Mouse (Mus musculus) megakaryocyte, embryonic 14.5 days (primary cell): Measurements from ENCODE around the gene Mmd.

Experiments
- FLI1 ChIP-seq: IDR thresholded peaks from 2 replicates; pipeline ENCODE4 v1.6.1; 2012; ENCODE audit warnings: low read length, inconsistent platforms, mixed read lengths
- GATA1 ChIP-seq: IDR thresholded peaks from 3 replicates; pipeline ENCODE4 v1.6.1; 2012; ENCODE audit warnings: mixed read lengths, low read length, inconsistent platforms, borderline replicate concordance

DNA sequence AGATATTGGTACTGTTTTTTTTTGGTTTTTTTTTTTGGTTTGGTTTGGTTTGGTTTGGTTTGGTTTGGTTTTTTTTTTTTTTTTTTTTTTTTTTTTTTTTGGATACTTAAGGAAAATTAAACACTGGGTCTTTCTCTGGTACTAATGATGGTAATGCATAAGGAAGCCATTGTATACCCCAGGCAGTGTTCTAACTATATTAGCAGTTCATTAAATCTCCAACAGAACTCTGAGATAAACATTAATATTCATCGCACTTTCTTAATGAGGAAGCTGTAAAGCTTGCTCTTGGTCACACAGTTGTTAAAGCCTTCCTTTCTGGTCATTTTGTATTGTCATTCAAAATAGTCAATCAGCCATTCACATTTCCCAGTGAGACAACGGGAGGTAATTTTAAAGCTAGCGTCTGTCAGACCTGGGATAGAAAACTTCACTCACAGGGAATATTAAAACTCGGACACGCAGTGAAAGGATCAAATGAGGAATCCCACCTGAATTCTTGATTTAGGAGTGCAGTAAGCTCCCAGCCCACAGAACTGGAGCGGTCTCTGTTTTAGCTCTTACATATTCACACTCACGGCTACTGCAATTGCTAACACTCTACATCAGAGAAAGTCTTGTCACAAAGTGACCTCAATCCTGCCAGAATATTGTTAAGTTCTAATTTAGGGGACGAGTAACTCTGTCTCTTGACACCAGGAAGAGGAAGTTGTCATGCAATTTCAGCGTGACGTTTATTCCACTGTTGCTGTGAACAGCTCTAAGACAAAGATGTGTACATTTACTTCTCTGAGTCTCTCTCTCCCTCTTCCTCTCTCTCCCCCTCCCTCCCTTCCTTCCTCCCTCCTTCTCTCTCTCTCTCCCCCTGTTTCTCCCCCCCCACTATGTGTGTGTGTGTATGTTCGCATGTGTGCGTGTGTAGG, 22.0 kb upstream of the Mmd start:
- TF ChIP-seq GATA1 (no peak), FLI1 (no peak)
